Mouse (Mus musculus) MEL (cell line): ENCODE measurements at regions not wholly inside any gene's neighbourhood (a gene's known extent, or its start where the extent isn't known, plus 50 kb on each side); places are given as distances from the start of the nearest gene placed in this dataset.

Experiments
- CTCF ChIP-seq, 3 experiments: IDR thresholded peaks in 2 of 3; conservative IDR thresholded peaks in 1 of 3; 2 replicates each; pipeline ENCODE4 v1.5.1; 2011 to 2012; ENCODE audit warnings: low read length in 3 of 3, low read depth in 2 of 3, mild to moderate bottlenecking in 2 of 3, improper control_type of control experiment in 1 of 3, inconsistent platforms in 1 of 3, mixed read lengths in 1 of 3, moderate library complexity in 1 of 3; ENCODE audit not compliant: control insufficient read depth in 1 of 3, insufficient read depth in 1 of 3, poor library complexity in 1 of 3, severe bottlenecking in 1 of 3
- MYB ChIP-seq: IDR thresholded peaks from 2 replicates; pipeline ENCODE4 v1.6.1; 2011; ENCODE audit warnings: mild to moderate bottlenecking, low read depth, low read length, improper control_type of control experiment
- POLR2A ChIP-seq, 2 experiments: IDR thresholded peaks; 2 replicates each; pipeline ENCODE4 v1.6.1; 2011 to 2012; ENCODE audit warnings: low read length in 2 of 2, mild to moderate bottlenecking in 2 of 2, control low read depth in 1 of 2, improper control_type of control experiment in 1 of 2, low read depth in 1 of 2, moderate library complexity in 1 of 2; ENCODE audit not compliant: control insufficient read depth in 1 of 2, insufficient read depth in 1 of 2, poor library complexity in 1 of 2
- RCOR1 ChIP-seq: IDR thresholded peaks from 2 replicates; pipeline ENCODE4 v1.6.1; 2012; ENCODE audit warnings: low read depth, mild to moderate bottlenecking, inconsistent platforms, low read length, improper control_type of control experiment
- ZNF384 ChIP-seq: IDR thresholded peaks from 2 replicates; pipeline ENCODE4 v1.6.1; 2012; ENCODE audit warnings: low read depth, mild to moderate bottlenecking, inconsistent platforms, low read length, improper control_type of control experiment

DNA sequence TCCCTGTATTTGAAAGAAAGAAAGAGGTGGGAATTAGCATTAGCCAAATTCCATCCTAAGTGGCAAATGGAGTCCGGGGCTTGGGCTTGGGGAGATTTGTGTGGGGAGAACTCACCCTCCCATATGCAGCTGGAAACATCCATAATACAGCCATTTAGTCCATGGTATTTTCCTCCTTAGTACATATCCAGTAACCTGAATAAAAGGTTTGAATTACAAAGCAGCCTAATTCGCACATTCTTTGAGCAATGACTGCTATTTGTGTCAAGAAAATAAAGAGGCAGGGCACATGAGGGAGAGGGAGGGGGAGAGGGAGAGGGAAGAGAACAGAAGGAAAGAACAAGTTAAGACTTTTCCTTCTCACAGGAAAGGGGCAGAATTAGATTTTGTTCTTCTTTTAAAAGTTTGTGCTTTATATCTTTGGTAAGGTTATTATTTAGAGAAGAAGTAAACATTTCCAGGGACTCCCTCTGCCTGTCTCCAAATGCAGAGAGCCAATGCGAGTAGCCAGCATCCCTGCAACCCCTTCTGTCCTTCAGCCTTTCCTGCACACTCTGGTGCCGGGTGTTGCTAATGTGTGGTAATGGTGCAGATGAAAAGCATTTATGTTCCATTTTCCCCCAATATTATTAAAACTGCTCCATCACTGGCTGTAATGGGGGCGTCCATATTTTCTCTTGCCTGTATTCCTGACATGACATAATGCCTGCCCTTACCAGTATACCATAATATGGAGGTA is 530.6 kb upstream of the Lsamp start:
- no peak for TF ChIP-seq ZNF384
- no peak for TF ChIP-seq POLR2A (IDR thresholded peaks at IDR 0.05; ENCODE audit: control insufficient read depth in 1 of 2, insufficient read depth in 1 of 2, low read depth in 1 of 2, low read length in 2 of 2, poor library complexity in 1 of 2)
- TF ChIP-seq MYB = no peak
- TF ChIP-seq RCOR1 = no peak
- TF ChIP-seq CTCF (IDR thresholded peaks at IDR 0.05 in 2 of 3, conservative IDR thresholded peaks at IDR 0.05 in 1 of 3; ENCODE audit: control insufficient read depth in 1 of 3, insufficient read depth in 1 of 3, low read depth in 2 of 3, low read length in 3 of 3, poor library complexity in 1 of 3, severe bottlenecking in 1 of 3) = no peak
